Mouse (Mus musculus) cerebellum, adult 9-11 months (tissue): Measurements from ENCODE around the gene Eef1akmt2.

ENCODE experiments used
- DNase-seq: peaks from one replicate; pipeline ENCODE4 v3.0.0; 2022

Gene Eef1akmt2

GRCm38 (mm10) chr7:132859042-132859958 lies 6.8 kb upstream of the Eef1akmt2 start, which contains the start of gene Abraxas2:
Abraxas2 (plus strand) TSS chr7:132859225.
- DNase-seq: peak; percentile 89

- peak; percentile 32 for DNase-seq
These were observed 5.7 kb upstream of the Eef1akmt2 start for GRCm38 (mm10) chr7:132858043-132858608.

GRCm38 (mm10) chr7:132856083-132856482 lies 3.6 kb upstream of the Eef1akmt2 start:
- DNase-seq: no peak

- peak; percentile 25 for DNase-seq
These were observed 1.5 kb upstream of the Eef1akmt2 start for GRCm38 (mm10) chr7:132853946-132854345.

GRCm38 (mm10) chr7:132853361-132853760 lies 888 bp upstream of the Eef1akmt2 start:
- no peak for DNase-seq

- no peak for DNase-seq
These were observed 9.3 kb downstream of the Eef1akmt2 start for GRCm38 (mm10) chr7:132843152-132843551.

- no peak for DNase-seq
These were observed 10.0 kb downstream of the Eef1akmt2 start for GRCm38 (mm10) chr7:132842455-132842854.

- DNase-seq: no peak
These were observed 11.2 kb downstream of the Eef1akmt2 start for GRCm38 (mm10) chr7:132841287-132841686.

- DNase-seq: no peak
These were observed 21.5 kb downstream of the Eef1akmt2 start for GRCm38 (mm10) chr7:132830955-132831354.

- DNase-seq: no peak
These were observed 28.0 kb downstream of the Eef1akmt2 start for GRCm38 (mm10) chr7:132824346-132825022.

GRCm38 (mm10) chr7:132823832-132824231 lies 28.6 kb downstream of the Eef1akmt2 start:
- no peak for DNase-seq

GRCm38 (mm10) chr7:132820692-132821091 lies 31.8 kb downstream of the Eef1akmt2 start:
- no peak for DNase-seq

GRCm38 (mm10) chr7:132817056-132817455 lies 35.4 kb downstream of the Eef1akmt2 start:
- DNase-seq: no peak

GRCm38 (mm10) chr7:132816528-132816927 lies 35.9 kb downstream of the Eef1akmt2 start:
- no peak for DNase-seq

GRCm38 (mm10) chr7:132815081-132815480 lies 37.4 kb downstream of the Eef1akmt2 start:
- DNase-seq: no peak

- no peak for DNase-seq
These were observed 38.4 kb downstream of the Eef1akmt2 start for GRCm38 (mm10) chr7:132814089-132814450.

GRCm38 (mm10) chr7:132813416-132814088 lies 38.9 kb downstream of the Eef1akmt2 start, which contains the start of gene Fam53b:
Fam53b (minus strand) TSS chr7:132813886.
- peak; percentile 87 for DNase-seq

- peak; percentile 76 for DNase-seq
These were observed 39.7 kb downstream of the Eef1akmt2 start for GRCm38 (mm10) chr7:132812619-132813415.

GRCm38 (mm10) chr7:132811716-132812618 lies 40.5 kb downstream of the Eef1akmt2 start:
- DNase-seq: peak; percentile 72

- DNase-seq: peak; percentile 94
These were observed 41.6 kb downstream of the Eef1akmt2 start for GRCm38 (mm10) chr7:132810879-132811278.

- peak; percentile 80 for DNase-seq
These were observed 42.1 kb downstream of the Eef1akmt2 start for GRCm38 (mm10) chr7:132810368-132810767.
